Mouse (Mus musculus) colon, adult 2 months (tissue): ENCODE data around the gene 6430550D23Rik. TPM values are rescaled to one million over a fixed set of nuclear protein-coding genes. Genes with fewer than 3 reads are reported as not detected.

Experiments used
- polyA plus RNA-seq: library from polyadenylated mRNA; depleted of rRNA; stranded (reverse); fragments of >200 nt; gene quantifications from 2 replicates; pipeline ENCODE4 v1.2.3, GENCODE M21; 2012; rRNA removed

6430550D23Rik gene
- 1.5 and 2.0 TPM in 2 replicates for polyA plus RNA-seq

GRCm38 (mm10) chr2:156007888-156008532, at the start of gene 6430550D23Rik, which contains the start of gene Ergic3:
Gene 6430550D23Rik, minus strand, starts transcription at chr2:156007977.
Gene Ergic3, plus strand, starts transcription at chr2:156008045.

DNA sequence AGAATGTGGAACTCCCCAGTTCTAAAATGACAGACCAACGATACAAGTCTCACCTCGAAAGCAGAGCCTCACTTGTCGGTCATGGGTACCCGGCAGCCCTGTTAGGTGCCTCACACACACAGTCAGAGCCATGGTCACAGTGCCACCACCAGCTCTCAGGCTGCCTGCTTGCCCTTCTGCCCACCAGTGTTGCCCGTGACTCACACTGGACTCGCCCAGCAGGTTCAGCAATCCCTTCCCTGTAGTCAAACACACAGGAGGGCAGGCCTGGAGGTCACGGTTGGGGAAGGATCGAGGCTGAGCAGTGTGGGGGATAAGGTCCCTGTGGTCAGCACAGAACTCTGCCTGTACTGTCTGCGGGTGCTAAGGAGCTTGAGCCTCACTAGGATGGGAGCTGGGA, 45.0 kb upstream of the 6430550D23Rik start, which contains the start of gene Fer1l4:
TSS of gene Fer1l4 (minus strand) at position 132 of the 400 bp plus-strand sequence.

DNA sequence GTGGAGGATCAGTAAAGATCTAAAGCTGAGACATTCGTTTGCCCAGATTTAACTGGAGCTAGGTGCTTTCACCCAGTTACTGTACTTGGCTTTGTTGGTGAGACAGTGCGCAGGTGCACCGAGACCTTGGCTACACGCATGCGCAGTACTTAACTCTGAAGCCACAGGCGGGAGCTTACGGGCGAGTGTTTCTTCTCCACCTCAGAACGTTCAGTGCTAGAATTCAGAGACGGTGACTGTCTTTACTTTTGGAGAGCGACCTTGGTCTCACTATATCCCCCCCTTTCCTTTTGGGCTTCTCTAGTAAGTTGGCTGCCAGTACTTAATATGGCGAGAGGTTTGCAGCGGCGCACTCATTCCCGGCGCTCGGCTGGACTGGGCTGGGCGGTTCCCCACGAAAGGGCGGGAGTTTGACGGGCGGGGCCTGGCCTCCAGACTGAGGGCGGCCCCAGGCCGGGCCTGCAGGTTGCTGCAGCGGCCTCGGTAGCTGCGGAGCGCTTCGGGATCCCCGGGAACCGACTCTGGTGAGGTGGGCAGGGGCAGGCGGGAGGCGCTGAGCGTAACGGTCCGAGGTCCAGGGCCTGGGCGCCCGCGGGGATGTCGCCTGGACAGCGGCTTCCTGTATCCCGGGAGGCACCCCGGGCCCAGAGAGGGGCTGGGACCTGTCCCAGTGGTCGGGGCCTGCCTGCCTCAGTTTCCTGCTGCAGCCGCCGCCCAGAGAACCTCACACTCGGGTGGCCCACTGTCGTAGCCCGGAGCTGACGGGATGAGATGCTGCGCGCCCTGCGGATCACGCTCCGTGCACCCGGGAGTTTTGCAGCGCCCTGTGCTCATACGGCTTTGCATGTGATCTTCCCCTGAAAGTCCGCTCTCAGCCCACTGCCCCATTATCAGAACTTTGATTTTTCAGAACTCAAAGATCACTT, 51.4 kb downstream of the 6430550D23Rik start, which contains the start of gene Cep250:
TSS of gene Cep250 (plus strand) at position 325 of the 926 bp plus-strand sequence.

GRCm38 (mm10) chr2:155945124-155945523, 62.7 kb downstream of the 6430550D23Rik start, which contains the start of gene Gdf5:
Gene Gdf5, minus strand, starts transcription at chr2:155945367.

DNA sequence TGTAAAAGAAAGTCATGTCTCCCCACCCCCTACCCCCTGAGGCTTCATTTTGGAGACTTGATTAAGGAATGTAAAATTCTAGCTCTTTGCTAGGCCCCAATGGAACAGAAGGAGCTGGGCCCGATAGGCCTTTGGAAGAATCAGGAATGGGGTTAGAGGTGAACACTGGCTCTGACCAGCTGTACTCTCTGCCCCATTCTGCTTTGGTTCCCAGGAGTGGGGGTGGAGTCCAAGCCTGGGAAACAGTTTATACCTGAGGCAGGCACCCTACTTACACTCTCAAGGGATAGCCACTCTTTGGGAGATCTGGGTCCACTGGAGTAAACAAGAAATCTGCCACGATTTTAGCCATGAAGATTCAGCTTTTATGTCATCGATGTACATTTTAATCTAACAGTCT, 67.1 kb downstream of the 6430550D23Rik start, which contains the start of gene Gm15557:
TSS of gene Gm15557 (plus strand) at position 48 of the 400 bp plus-strand sequence.

GRCm38 (mm10) chr2:155929531-155930442, 78.0 kb downstream of the 6430550D23Rik start, which contains the start of gene Uqcc1:
Gene Uqcc1, minus strand, starts transcription at chr2:155930310.

Other genes starting within 250 kb of the 6430550D23Rik start
- 0.54 and 0.65 TPM in 2 replicates for gene Mmp24, start 232.6 kb downstream of the 6430550D23Rik start, polyA plus RNA-seq
- gene BC029722, start 188.6 kb downstream of the 6430550D23Rik start, polyA plus RNA-seq: 34.8 and 40.6 TPM in 2 replicates
- gene Eif6, start 181.1 kb downstream of the 6430550D23Rik start, polyA plus RNA-seq: 336 TPM in 2 replicates
- 7.2 and 7.6 TPM in 2 replicates for gene Fam83c, start 173.1 kb downstream of the 6430550D23Rik start, polyA plus RNA-seq
- 19.4 and 21.9 TPM in 2 replicates for gene Uqcc1, start 77.7 kb downstream of the 6430550D23Rik start, polyA plus RNA-seq
- not detected in 2 replicates for gene Gm15557, start 67.2 kb downstream of the 6430550D23Rik start, polyA plus RNA-seq
- 0.13 and 0.28 TPM in 2 replicates for gene Gdf5, start 62.6 kb downstream of the 6430550D23Rik start, polyA plus RNA-seq
- 6.4 and 7.7 TPM in 2 replicates for gene Cep250, start 51.5 kb downstream of the 6430550D23Rik start, polyA plus RNA-seq
- gene Ergic3, start 68 bp upstream of the 6430550D23Rik start, polyA plus RNA-seq: 280 and 317 TPM in 2 replicates
- gene Fer1l4, start 45.0 kb upstream of the 6430550D23Rik start, polyA plus RNA-seq: 2.9 and 3.4 TPM in 2 replicates
- 0.80 and 0.83 TPM in 2 replicates for gene Spag4, start 57.2 kb upstream of the 6430550D23Rik start, polyA plus RNA-seq
- gene Cpne1, start 104.0 kb upstream of the 6430550D23Rik start, polyA plus RNA-seq: 70.6 and 73.0 TPM in 2 replicates
- 4.8 and 11.4 TPM in 2 replicates for gene Rbm12, start 104.0 kb upstream of the 6430550D23Rik start, polyA plus RNA-seq
- gene Gm28036, start 119.1 kb upstream of the 6430550D23Rik start, polyA plus RNA-seq: 1.4 and 2.5 TPM in 2 replicates
- 244 and 288 TPM in 2 replicates for gene Romo1, start 136.1 kb upstream of the 6430550D23Rik start, polyA plus RNA-seq
- gene Nfs1, start 136.2 kb upstream of the 6430550D23Rik start, polyA plus RNA-seq: 89.5 and 91.6 TPM in 2 replicates
- gene Rbm39, start 172.3 kb upstream of the 6430550D23Rik start, polyA plus RNA-seq: 47.0 and 63.0 TPM in 2 replicates
- gene Phf20, start 188.5 kb upstream of the 6430550D23Rik start, polyA plus RNA-seq: 11.8 and 12.1 TPM in 2 replicates